Mouse (Mus musculus) CH12.LX (cell line): Measurements from ENCODE around the gene Rangrf. TPM values are rescaled to one million over a fixed set of nuclear protein-coding genes. Genes with fewer than 3 reads are reported as not detected.

Source experiments
- DNase-seq: peaks from one replicate; pipeline ENCODE4 v3.0.0-alpha.2; 2013; ENCODE audit errors: extremely low read depth
- H3K27ac ChIP-seq: 2 replicates; pipeline ENCODE4 v1.5.1; 2012; ENCODE audit warnings: low read depth, mild to moderate bottlenecking, control low read depth, moderate library complexity; ENCODE audit not compliant: insufficient read depth
- H3K27me3 ChIP-seq: replicated peaks from 2 replicates; pipeline ENCODE3; 2012; ENCODE audit warnings: inconsistent platforms
- H3K36me3 ChIP-seq, 2 experiments: replicated peaks in 1 of 2; 2 replicates each; pipeline versions ENCODE3 to v1.6.1; 2012; ENCODE audit warnings: inconsistent platforms in 1 of 2, low read length in 1 of 2, mild to moderate bottlenecking in 1 of 2, mixed read lengths in 1 of 2, moderate library complexity in 1 of 2; ENCODE audit not compliant: control insufficient read depth in 1 of 2, insufficient read depth in 1 of 2
- H3K4me1 ChIP-seq, 2 experiments: 2 replicates each; pipeline ENCODE4 v1.6.1; 2012; ENCODE audit warnings: inconsistent platforms in 1 of 2, moderate library complexity in 1 of 2; ENCODE audit not compliant: insufficient read depth in 2 of 2, control insufficient read depth in 1 of 2
- H3K4me2 ChIP-seq: 2 replicates; pipeline ENCODE4 v1.6.1; 2012; ENCODE audit warnings: low read depth, mild to moderate bottlenecking, control low read depth; ENCODE audit not compliant: poor library complexity, insufficient read depth, severe bottlenecking
- H3K4me3 ChIP-seq, 3 experiments: fragments of 150-350 bp in 1 of 3; sonication (generic) in 1 of 3; replicated peaks in 1 of 3; 2 replicates each; pipeline versions ENCODE3 to v1.5.1; 2011 to 2012; ENCODE audit warnings: low read depth in 2 of 3, low read length in 2 of 3, mild to moderate bottlenecking in 2 of 3, moderate library complexity in 2 of 3, control low read depth in 1 of 3, improper control_type of control experiment in 1 of 3, inconsistent platforms in 1 of 3, mixed read lengths in 1 of 3; ENCODE audit not compliant: poor library complexity in 1 of 3
- H3K79me2 ChIP-seq: replicated peaks from 2 replicates; pipeline ENCODE4 v1.6.1; 2012; ENCODE audit warnings: mild to moderate bottlenecking, moderate library complexity; ENCODE audit not compliant: control insufficient read depth, poor library complexity, insufficient read depth, severe bottlenecking; ENCODE audit errors: extremely low read depth
- H3K9ac ChIP-seq: 2 replicates; pipeline ENCODE4 v1.6.1; 2012; ENCODE audit warnings: low read depth, mild to moderate bottlenecking, control low read depth, moderate library complexity; ENCODE audit not compliant: insufficient read depth
- H3K9me3 ChIP-seq: replicated peaks from 2 replicates; pipeline ENCODE3; 2012; ENCODE audit warnings: low read length, inconsistent platforms, mixed read lengths
- BHLHE40 ChIP-seq: IDR thresholded peaks from 2 replicates; pipeline ENCODE4 v1.6.1; 2011; ENCODE audit warnings: mild to moderate bottlenecking, low read depth, low read length, improper control_type of control experiment
- CHD2 ChIP-seq: IDR thresholded peaks from 2 replicates; pipeline ENCODE4 v1.6.1; 2011; ENCODE audit warnings: low read length, improper control_type of control experiment
- E2F4 ChIP-seq: IDR thresholded peaks from 2 replicates; pipeline ENCODE4 v1.6.1; 2011; ENCODE audit warnings: low read depth, low read length, improper control_type of control experiment; ENCODE audit not compliant: insufficient replicate concordance
- EP300 ChIP-seq: IDR thresholded peaks from 2 replicates; pipeline ENCODE4 v1.6.1; 2011; ENCODE audit warnings: low read length, improper control_type of control experiment
- IRF4 ChIP-seq: IDR thresholded peaks from 2 replicates; pipeline ENCODE4 v1.6.1; 2014; ENCODE audit warnings: low read depth, mild to moderate bottlenecking, inconsistent platforms, low read length, improper control_type of control experiment
- JUN ChIP-seq: IDR thresholded peaks from 2 replicates; pipeline ENCODE4 v1.6.1; 2011; ENCODE audit warnings: low read depth, mild to moderate bottlenecking, low read length, improper control_type of control experiment, moderate library complexity; ENCODE audit not compliant: insufficient read depth
- KAT2A ChIP-seq: IDR thresholded peaks from 2 replicates; pipeline ENCODE4 v1.6.1; 2012; ENCODE audit warnings: low read length, improper control_type of control experiment, inconsistent platforms; ENCODE audit not compliant: insufficient replicate concordance
- MAFK ChIP-seq: IDR thresholded peaks from 2 replicates; pipeline ENCODE4 v1.6.1; 2011; ENCODE audit warnings: low read length, improper control_type of control experiment; ENCODE audit not compliant: insufficient replicate concordance
- MXI1 ChIP-seq: IDR thresholded peaks from 2 replicates; pipeline ENCODE4 v1.6.1; 2011; ENCODE audit warnings: mild to moderate bottlenecking, low read depth, low read length, improper control_type of control experiment
- NRF1 ChIP-seq: IDR thresholded peaks from 2 replicates; pipeline ENCODE4 v1.6.1; 2014; ENCODE audit warnings: low read depth, mild to moderate bottlenecking, inconsistent platforms, low read length, improper control_type of control experiment, moderate library complexity
- PAX5 ChIP-seq: IDR thresholded peaks from 2 replicates; pipeline ENCODE4 v1.6.1; 2012; ENCODE audit warnings: low read length, inconsistent platforms, mixed read lengths
- POLR2A ChIP-seq: IDR thresholded peaks from 2 replicates; pipeline ENCODE4 v1.6.1; 2011; ENCODE audit warnings: low read depth, mild to moderate bottlenecking, improper control_type of control experiment, low read length
- RCOR1 ChIP-seq: conservative IDR thresholded peaks from 2 replicates; pipeline ENCODE4 v1.6.1; 2012; ENCODE audit warnings: low read depth, mild to moderate bottlenecking, inconsistent platforms, low read length, improper control_type of control experiment
- TCF12 ChIP-seq: IDR thresholded peaks from 2 replicates; pipeline ENCODE4 v1.6.1; 2014; ENCODE audit warnings: low read depth, mild to moderate bottlenecking, inconsistent platforms, low read length, improper control_type of control experiment
- USF2 ChIP-seq: conservative IDR thresholded peaks from 2 replicates; pipeline ENCODE4 v1.6.1; 2011; ENCODE audit warnings: low read depth, low read length, improper control_type of control experiment
- ZKSCAN1 ChIP-seq: IDR thresholded peaks from 2 replicates; pipeline ENCODE4 v1.6.1; 2012; ENCODE audit warnings: low read depth, inconsistent platforms, low read length, improper control_type of control experiment, borderline replicate concordance
- ZMIZ1 ChIP-seq: IDR thresholded peaks from 2 replicates; pipeline ENCODE4 v1.6.1; 2012; ENCODE audit warnings: low read depth, mild to moderate bottlenecking, inconsistent platforms, low read length, improper control_type of control experiment
- ZNF384 ChIP-seq: IDR thresholded peaks from 2 replicates; pipeline ENCODE4 v1.6.1; 2012; ENCODE audit warnings: low read depth, low read length, improper control_type of control experiment, inconsistent platforms
- dilution Hi-C: fragments of 300-500 bp; cut with MboI; formaldehyde crosslinking; loops from 2 replicates; pipeline ENCODE4 v1.14.3; 2020; ENCODE audit warnings: low sequenced_read_pairs; ENCODE audit not compliant: extremely low pct_unique_long_range_greater_than_20kb, extremely low pct_ligation_motif_present
- in situ Hi-C: fragments of 300-500 bp; cut with MboI; formaldehyde crosslinking; loops from 3 replicates; pipeline ENCODE4 v1.14.3; 2019; ENCODE audit warnings: low sequenced_read_pairs, low pct_ligation_motif_present, low pct_unique_long_range_greater_than_20kb, mixed read lengths
- polyA plus RNA-seq: library from polyadenylated mRNA; unstranded; fragments of >175 nt; gene quantifications from 2 replicates; pipeline ENCODE4 v1.2.1, GENCODE M21; 2012; ENCODE audit warnings: low read depth; ENCODE audit not compliant: insufficient read length
- total RNA-seq, 2 experiments: library from RNA; depleted of rRNA; stranded (reverse); fragments of 300-350 nt in 1 of 2; fragments of >200 nt in 1 of 2; gene quantifications; 2 replicates each; pipeline ENCODE4 v1.2.3; 2012 to 2014

The Rangrf gene
- total and polyA plus RNA-seq, 3 experiments = 106 to 158 (median 111) TPM

- no peak for DNase-seq
- Histone ChIP-seq H3K4me3 (no peak overlapping the region), H3K27ac (no peak overlapping the region)
- TF ChIP-seq NRF1 (no peak), POLR2A (no peak), KAT2A (no peak), MAFK (no peak), RCOR1 (no peak), MXI1 (no peak), ZNF384 (no peak), USF2 (no peak), ZKSCAN1 (no peak), CHD2 (no peak)
- TF ChIP-seq, all 38 proteins: peak for 0
- in situ Hi-C loops = no loop called here
- Histone ChIP-seq H3K4me2 (no peak overlapping the region), H3K79me2 (no peaks in the 10 kb centered on the region), H3K9me3 (no peaks in the 10 kb centered on the region), H3K9ac (no peak overlapping the region), H3K27me3 (peaks cover 2% of the 10 kb centered on the region), H3K4me1 (no peaks in the 10 kb centered on the region), H3K36me3 (peaks cover 0 to 25% of the 10 kb centered on the region in 2 experiments)
- dilution Hi-C loops = no loop called here
Measured at GRCm38 (mm10) chr11:68946806-68947440, 28.1 kb downstream of the Rangrf start.

- in situ Hi-C loops = no loop called here
- H3K9ac ChIP-seq = no peak overlapping the region
- TF ChIP-seq JUN (no peak), EP300 (no peak), IRF4 (no peak), E2F4 (no peak), ZMIZ1 (no peak), RCOR1 (no peak), BHLHE40 (no peak), TCF12 (no peak), PAX5 (no peak)
Measured at GRCm38 (mm10) chr11:68946001-68946400, 29.0 kb downstream of the Rangrf start.

More at GRCm38 (mm10) chr11:68946001-68946400, 29.0 kb downstream of the Rangrf start:
- no peaks in the 10 kb centered on the region for H3K9me3 ChIP-seq
- DNase-seq = no peak
- no peak overlapping the region for H3K4me3 ChIP-seq
- no peaks in the 10 kb centered on the region for H3K79me2 ChIP-seq
- H3K4me2 ChIP-seq = no peak overlapping the region
- H3K27ac ChIP-seq = no peak overlapping the region
- H3K27me3 ChIP-seq = no peaks in the 10 kb centered on the region
- dilution Hi-C loops = no loop called here
- peaks cover 0 to 6% of the 10 kb centered on the region in 2 experiments; a peak in 2 of 4 replicates for H3K4me1 ChIP-seq
- peaks cover 0 to 28% of the 10 kb centered on the region in 2 experiments for H3K36me3 ChIP-seq
